ENCODE assay signal across 13 mouse cellular contexts in genomic region chr11:21470711-21471110, GRCm38 (mm10).
DNase-seq lines count a peak whose midpoint lies in the region.
"Had no signal": no experiment of that assay in that cellular context is flagged by ENCODE, and none has a peak within 500 bp of the region (broad histone marks: within the 10 kb centered on the region; RNA-seq: fewer than 3 reads in every experiment).

No protein-coding gene starts in this region.

- DNase-seq in adrenal gland, adult 2 months = peak; percentile 56
- DNase-seq in adrenal gland, postnatal 10 days = no peak
- DNase-seq in adrenal gland, postnatal 14 days = peak; percentile 5
- no peak for DNase-seq in adrenal gland, postnatal 4 days (ENCODE audit: low spot score in 2 of 2)
- DNase-seq in Muller cell, postnatal 12 days (ENCODE audit: inconsistent ontology term) = peak; percentile 22
- DNase-seq: B cell, adult 2 months; cerebellum, adult 11 months; cerebellum, adult 18-20 months; cerebellum, adult 8-10 months; cerebellum, adult 9-11 months; cerebellum, postnatal 14 days; cerebellum, postnatal 36 days; embryo, embryonic 11 days had no signal

Comparison
In these comparisons a context has a peak if more than half of its experiments do, and no peak if none do; other contexts are left out.
1. DNase-seq: peak in adrenal gland, adult 2 months (single experiment), adrenal gland, postnatal 14 days (single experiment) and Muller cell, postnatal 12 days (single experiment); none in adrenal gland, postnatal 10 days (single experiment) and adrenal gland, postnatal 4 days (0 of 2).